Mouse (Mus musculus): ENCODE measurements around the gene Ccdc84.
"Not testable (repeated sequence)": the region's sequence is repeated elsewhere in the genome, so short reads cannot be mapped to it uniquely, and the experiment has no call there.

Gene Ccdc84

DNA sequence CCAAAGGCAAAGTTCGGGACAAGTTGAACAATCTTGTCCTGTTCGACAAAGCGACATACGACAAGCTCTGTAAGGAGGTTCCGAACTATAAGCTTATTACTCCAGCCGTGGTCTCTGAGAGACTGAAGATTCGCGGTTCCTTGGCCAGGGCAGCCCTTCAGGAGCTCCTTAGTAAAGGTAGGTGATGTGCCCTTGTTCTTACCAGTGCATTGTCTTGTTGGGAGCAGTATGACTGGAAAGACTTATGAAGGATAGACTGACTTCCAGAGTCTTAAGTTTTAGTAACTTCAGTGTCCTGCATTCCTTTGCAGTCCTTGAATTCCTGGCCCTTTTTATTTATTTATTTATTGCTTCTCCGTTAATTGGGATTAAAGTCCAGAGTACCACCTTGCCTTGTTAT, 9.7 kb downstream of the Ccdc84 start:
- not testable (repeated sequence) for DNase-seq (ENCODE audit: low spot score in 2 of 2)

DNA sequence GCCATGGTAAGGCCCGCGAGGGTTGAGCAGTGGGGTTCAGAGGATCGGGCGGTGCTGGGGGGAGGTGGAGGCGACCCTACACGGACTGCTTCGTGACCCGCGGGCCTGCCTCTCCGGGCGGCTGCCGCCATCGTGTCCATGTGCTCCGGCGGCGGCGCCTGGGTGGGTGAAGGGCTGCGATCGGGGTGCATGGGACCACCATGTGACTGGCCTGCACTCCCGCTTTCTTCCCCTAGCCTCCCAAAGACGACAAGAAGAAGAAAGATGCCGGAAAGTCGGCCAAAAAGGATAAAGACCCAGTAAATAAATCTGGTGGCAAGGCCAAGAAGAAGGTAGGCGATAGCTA, 10.6 kb downstream of the Ccdc84 start:
- no peak for DNase-seq (ENCODE audit: low spot score in 2 of 2)

DNA sequence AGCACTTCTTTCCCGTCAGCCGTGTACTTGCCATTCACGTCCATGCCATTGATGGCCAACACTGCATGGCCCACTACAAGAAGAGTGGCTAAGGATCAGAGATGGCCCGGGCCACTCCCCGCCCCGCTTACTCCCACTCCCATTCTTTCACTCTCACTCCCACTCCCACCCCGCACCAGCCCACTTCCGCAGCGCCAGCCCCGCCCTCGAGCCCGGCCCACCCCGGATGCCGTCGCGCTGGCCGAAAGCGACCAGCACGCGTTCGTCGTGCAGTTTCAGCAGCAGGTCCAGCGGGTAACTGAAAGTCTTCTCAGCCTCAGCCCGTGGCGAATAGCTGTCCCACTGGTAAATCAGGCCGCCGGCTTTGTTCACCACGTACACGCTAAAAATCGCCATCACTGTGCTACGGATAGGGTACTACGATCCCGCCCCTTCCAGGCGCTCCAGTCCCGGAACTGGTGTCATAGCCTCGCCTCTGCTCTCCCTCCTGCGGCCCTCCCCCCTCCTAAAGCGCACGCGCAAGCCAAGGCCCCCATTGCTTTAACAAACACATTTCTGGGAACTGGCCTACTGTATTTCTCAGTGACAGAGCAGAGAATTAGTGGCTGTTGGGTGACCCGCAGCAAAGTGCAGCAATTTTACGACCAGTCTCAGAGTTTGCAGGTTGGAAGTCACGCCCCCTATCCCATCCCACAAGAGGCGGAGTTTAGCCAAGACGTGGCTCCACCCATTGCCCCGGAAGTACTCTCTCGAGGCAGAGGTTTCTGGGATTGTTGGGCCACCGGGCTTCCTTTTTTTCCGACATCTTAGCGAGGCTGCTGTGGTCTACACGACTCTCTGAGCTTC, 11.2 kb downstream of the Ccdc84 start, which contains the start of the genes Rps25 and Trappc4:
Rps25 (plus strand) TSS at position 234 of the 846 bp plus-strand sequence.
Trappc4 (minus strand) TSS at position 695 of the 846 bp plus-strand sequence.
- DNase-seq (ENCODE audit: low spot score in 2 of 2), result peak; percentile 80 to 90

DNA sequence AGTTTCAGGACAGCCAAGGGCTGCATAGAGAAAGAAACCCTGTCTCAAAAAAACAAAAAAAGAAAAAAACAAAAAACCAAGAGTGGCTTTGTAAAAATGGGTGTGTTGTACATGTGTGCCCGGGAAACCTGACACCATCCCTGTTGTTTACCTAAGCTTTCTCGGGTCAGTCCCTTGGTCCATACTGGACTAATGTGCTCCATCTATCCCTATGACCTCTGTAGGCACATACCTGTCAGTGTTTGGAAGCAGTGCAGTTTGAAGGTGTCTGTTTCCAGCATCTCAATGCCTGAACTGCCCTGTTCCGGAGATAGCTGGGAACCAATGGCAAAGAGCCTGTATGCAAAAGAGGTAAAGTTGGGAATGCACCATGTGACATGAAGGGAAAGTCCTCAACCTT, 13.4 kb downstream of the Ccdc84 start:
- DNase-seq (ENCODE audit: low spot score in 2 of 2), result no peak

DNA sequence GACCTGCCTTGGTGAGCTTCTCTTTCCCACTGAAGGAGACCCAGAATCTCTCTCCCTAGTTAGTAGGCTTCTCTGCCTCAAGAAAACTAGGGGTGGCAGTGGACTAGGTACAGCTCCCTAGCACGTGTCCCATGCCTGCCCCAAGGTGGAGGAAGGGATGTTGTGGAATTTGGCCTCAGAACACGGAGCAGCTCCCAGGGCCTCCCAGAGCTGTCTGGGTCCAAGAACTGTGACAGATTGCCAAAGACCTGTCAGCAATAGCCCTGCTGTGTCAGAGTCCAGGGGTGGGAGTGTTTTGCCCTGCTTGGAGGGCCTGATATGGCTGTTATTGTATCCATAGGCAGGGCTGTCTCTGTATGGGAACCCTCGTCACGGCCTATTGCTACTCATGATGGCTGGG, 17.3 kb downstream of the Ccdc84 start:
- DNase-seq (ENCODE audit: low spot score in 2 of 2), result no peak

DNA sequence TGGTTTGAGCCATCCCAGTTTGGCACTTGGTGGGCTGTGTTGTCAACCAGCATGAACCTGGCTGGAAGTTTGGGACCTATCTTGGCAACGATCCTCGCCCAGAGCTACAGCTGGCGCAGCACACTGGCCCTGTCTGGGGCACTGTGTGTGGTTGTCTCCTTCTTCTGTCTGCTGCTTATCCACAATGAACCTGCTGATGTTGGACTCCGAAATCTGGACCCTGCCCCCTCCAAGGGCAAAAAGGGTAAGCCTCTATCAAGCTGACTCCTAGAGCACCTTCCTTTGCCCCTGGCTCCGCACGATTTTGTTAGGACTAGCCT, 18.6 kb downstream of the Ccdc84 start:
- DNase-seq (ENCODE audit: low spot score in 2 of 2), result no peak

DNA sequence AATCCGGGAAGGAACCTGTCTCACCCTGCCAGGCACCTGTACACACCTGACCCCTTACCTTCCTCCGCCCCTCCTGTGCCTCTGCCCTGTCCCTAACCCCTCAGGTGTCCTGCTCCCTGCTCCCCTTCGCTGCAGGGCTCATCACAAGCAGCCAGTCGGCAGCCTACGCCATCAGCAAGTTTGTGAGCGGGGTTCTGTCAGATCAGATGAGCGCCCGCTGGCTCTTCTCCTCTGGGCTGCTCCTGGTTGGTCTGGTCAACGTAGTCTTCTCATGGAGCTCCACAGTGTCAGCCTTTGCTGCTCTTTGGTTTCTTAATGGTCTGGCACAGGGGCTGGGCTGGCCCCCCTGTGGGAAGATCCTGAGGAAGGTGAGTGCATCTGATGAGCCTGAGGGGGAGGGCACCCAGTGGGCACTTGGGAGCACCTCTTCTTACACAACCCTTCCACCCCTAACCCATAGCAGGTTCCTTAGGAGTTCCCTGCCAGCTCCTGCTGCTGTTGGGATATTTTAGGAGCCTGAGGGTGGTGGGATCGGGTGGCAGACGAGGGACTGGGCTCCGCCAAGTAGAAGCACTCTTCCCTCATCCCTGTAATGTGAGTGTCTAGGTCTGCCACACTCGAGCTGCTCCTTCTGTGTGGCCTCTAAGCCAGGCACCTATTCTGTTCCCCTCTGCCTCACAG, 19.1 kb downstream of the Ccdc84 start:
- no peak for DNase-seq (ENCODE audit: low spot score in 2 of 2)

DNA sequence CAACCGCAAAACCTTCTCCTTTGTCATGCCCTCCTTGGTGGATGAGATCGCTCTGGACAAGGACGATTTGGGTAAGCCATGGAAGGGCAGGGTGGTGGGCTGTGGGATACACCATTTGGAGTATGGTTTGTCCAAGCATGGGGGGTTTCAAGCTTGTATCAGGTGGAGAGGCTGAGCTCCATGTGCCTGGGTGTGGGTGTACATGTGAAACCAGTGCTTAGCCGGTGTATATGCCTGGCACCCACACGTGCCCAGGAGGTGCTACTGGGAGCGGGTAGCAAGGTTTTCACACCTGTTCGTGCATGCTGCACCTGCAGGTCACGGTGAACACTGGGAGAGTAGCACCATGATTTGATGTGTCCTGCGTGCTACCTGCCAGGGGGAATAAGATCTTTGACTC, 19.8 kb downstream of the Ccdc84 start:
- DNase-seq (ENCODE audit: low spot score in 2 of 2), result no peak

DNA sequence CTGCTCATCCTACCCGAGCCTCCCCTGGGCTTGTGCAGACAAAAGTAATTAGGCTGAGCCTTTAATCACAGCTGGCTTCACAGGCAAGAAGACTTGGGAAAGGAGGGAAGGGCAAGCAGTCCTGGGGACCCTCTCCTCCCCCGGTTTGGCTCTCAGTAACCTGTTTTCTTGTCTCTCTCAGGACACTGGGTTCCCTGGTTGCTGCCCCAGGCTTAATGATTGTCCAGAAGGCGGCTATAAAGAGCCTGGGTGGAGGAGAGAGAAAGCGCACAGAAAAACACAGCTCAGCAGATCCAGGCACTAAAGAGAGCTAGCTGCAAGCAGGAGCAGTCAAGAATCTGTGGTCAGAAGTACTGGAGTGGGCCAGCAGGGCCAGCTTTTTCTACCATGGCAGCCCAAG, 20.3 kb downstream of the Ccdc84 start:
- no peak for DNase-seq (ENCODE audit: low spot score in 2 of 2)

DNA sequence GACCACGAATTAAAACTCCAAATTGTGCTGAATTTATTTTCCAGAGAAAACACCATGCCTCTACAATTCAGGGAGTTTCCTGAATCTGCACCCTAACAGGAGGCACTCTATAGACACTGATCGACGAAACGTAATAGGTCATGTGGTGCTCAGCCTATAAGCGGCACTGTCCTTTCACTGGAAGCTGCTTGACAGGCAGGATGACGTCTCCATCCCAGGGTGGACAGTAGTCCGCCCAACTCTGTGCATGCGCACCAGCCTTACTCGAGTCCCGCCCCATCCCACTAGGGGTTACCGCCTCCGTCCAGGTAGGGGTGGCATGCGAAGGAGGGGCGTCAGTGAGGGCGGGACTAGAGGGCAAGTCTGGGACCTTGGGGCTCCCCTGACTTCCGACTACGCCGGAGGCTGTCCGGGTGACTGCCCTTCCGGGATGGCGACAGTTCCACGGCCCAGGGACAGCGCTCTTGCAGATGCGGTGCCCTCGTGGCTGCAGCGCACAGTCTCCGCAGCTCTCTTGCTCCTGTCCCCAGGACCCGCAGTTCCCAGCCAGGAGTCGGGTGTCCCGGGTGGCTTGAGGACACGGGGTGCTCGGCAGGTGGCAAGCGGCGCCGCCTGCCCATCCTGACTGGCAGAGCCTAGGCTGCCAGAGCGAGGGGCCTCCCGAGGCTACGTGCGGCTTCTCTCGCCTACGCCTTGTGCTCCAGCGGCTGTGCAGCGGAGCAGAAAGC, 21.5 kb downstream of the Ccdc84 start, which contains the start of gene Slc37a4:
Slc37a4 (plus strand) TSS at position 169 of the 728 bp plus-strand sequence.
- DNase-seq (ENCODE audit: low spot score in 2 of 2), result peak; percentile 87 to 88

DNA sequence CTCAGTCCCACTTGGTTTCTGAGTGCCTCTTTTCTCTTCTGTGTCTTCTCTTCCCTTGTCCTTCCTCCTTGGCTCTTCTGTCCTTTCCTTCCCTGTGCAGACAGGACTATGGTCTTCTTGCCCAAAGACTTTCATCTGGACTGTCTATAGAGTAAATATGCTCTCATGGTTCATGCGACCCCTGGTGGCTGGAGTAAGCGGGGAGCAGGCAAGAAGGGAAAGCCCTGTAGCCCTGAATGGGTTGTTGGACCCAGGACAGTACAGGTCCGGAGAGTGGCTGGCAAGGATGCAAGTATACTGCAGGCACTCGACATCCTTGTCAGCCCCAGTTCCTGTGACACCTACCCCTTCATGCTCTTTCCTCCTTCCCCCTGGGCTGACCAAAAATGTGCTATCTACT, 26.9 kb downstream of the Ccdc84 start:
- peak; percentile 55 to 74 for DNase-seq (ENCODE audit: low spot score in 2 of 2)

DNA sequence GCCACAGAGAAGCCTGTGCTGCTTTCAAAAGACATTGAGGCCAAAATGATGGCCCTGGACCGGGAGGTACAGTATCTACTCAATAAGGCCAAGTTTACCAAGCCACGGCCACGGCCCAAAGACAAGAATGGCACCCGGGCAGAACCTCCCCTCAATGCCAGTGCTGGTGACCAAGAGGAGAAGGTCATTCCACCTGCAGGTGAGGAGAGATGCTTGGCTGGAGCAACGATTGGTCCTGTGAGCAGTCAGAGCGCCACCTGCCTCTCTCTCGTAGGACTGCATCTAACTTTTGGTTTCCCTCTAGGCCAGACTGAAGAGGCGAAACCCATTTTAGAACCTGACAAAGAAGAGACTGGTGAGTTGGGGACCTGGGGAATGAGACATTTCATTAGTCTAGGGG, 29.1 kb downstream of the Ccdc84 start:
- peak in 1 of 2 experiments; percentile 55 for DNase-seq (ENCODE audit: low spot score in 2 of 2)

DNA sequence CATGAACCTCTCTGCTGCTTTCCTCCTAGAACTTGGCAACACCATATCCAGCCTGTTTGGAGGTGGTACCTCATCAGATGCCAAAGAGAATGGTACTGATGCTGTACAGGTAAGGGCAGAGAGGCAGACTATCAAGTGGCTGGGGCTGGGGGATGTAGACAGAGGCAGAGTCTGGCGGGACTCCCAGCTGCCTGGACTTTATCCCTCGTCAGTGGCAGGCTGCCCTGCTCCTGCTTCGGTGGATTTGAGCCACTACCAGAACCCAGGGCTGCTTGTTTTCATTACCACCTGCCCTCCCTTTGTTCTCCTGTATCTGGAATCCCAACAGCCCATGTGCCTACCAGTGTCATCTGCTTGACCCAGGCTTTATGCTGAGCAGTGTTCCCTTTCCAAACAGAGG, 31.1 kb downstream of the Ccdc84 start:
- DNase-seq (ENCODE audit: low spot score in 2 of 2), result no peak

DNA sequence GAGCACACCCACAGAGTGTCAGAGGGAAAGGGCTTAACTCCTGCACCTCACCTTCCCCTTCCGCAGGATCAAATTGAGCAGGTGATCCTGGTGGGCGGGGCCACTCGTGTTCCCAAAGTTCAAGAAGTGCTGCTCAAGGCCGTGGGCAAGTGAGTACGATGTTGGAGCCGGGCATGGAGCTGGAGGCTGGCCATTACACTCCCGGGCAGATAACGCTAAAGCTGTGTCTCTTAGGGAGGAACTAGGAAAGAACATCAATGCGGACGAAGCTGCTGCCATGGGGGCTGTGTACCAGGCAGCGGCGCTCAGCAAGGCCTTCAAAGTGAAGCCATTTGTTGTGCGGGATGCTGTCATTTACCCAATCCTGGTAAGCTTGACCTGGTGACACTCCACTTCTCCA, 33.8 kb downstream of the Ccdc84 start:
- no peak for DNase-seq (ENCODE audit: low spot score in 2 of 2)

DNA sequence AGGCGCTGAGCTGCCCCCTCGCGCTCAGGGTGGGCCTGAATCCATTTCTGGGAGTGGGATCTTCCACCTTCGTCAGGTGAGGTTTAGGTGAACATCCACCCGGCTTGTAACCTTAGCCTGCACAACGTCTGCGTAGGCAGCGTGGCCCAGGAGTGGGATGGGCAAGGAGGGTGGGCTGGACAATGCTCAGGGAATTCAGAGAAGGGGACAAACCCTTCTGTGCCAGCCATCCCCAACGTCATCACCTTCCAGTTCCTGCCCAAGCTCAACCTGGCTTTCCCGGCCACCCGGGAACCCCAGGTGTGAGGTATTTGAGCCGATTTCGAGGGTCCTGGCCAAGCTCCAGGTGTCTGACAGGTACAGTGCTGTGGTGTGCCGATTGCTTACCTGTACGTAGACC, 38.5 kb downstream of the Ccdc84 start:
- DNase-seq (ENCODE audit: low spot score in 2 of 2), result no peak

DNA sequence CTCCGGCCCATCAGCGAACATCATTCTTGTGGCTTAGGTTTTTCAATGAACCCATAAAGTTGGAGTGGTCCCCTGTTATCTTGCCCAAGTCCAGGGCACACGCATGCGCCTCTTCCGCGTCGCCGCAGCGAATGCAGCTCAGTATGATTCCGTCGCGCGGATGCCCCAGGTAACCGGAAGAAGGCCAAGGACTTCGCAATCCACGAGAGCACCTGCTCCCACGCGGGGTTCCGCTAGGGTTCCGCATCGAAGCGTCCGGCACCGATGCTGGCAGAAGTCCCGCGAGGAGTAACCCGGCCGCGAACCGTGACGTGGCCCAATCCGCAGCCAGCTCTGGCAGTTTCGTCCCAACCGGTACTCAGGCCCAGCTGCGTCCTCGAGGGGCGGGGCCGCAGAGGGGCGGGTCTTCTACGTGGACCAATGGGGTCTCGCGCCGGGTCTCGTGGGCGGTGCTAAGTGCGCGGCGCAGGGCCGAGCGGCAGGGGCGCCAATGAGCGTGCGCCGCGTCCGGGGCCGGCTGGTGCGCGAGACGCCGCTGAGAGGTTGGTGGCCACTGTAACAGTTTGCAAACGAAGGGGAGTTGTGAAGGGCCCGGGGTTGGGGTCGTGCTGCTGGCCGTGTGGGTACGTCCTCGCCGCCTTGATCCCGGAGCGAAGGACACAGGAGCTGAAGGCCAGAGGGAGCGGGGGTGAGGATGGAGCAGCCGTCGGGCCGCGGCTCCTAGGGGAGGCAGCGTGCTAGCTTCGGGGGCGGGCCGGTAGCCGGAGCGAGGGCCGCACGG, 39.1 kb downstream of the Ccdc84 start, which contains the start of gene Hyou1:
Hyou1 (plus strand) TSS at position 437 of the 781 bp plus-strand sequence.
- DNase-seq (ENCODE audit: low spot score in 2 of 2), result peak; percentile 99 to 100

DNA sequence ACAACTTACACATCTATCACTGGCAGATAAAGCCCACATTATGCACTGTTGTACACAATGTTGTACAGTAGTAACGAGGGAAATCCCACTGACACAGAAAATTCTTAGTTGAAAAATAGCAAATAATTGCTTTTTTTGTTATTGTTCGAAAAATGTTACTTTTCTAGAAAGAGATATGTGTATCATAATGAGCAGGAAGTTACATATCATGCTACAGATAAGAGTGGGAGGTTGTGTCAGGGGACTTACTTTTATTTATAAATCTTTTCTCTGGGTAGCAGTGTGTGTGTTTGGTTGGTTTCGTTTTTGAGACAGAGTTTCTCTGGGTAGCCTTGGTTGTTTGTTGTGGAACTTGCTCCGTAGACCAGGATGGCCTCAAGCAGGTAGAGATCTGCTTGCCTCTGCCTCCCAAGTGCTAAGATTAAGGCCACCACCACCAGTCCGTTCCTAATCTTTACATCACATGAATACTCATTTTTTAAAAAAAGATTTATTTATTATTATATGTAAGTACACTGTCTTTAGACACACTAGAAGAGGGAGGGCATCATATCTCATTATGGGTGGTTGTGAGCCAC, 40.1 kb downstream of the Ccdc84 start:
- no peak for DNase-seq (ENCODE audit: low spot score in 2 of 2)

DNA sequence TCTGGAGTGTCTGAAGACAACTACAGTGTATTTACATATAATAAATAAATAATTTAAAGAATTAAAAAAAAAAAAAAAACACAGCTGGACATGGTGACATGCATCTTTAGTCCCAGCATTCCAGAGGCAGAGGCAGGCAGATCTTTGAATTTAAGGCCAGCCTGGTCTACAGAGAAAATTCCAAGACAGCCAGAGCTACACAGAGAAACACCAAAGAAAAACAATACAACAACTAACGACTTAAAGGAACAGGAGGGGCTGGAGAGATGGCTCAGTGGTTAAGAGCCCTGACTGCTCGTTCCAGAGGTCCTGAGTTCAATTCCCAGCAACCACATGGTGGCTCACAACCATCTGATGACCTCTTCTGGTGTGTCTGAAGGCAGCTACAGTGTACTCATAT, 41.0 kb downstream of the Ccdc84 start:
- not testable (repeated sequence) for DNase-seq (ENCODE audit: low spot score in 2 of 2)

DNA sequence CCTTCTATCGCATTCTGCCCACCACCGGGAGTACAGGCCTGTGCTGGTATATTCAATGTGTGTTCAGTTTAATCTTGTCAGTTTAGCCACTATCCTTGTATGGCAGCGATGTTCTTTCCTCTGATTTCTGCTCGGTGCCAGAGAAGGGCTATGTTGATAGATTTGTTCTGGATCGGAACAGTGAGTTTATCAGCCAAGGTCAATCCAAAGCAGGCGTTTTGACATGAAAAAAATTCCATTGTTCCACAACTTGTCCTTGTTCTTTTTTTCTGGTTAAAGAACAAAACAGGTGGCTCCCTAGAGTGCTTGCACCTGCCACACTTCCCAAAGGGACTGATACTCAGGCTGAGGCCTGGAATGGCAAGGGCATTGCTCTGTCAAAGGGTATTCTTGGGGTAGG, 42.2 kb downstream of the Ccdc84 start:
- no peak for DNase-seq (ENCODE audit: low spot score in 2 of 2)

DNA sequence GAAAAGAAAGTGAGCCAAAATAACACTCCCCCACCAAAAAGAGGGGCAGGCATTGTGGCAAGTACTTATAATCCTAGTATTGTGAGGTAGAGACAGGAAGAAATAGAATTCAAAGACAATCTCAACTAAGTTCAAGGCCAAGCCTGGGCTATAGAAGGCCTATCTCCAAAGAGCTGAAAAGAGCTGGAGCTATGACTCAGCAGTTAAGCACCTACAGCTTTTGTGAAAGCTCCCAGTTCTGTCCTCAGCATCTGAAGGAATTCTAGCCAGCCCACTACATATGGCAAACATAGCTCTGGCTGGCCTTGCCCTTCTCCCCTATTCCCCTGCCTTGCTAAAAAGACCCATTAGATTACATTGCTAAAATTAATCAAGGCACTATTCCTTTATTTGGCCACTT, 45.0 kb downstream of the Ccdc84 start:
- DNase-seq (ENCODE audit: low spot score in 2 of 2), result no peak

DNA sequence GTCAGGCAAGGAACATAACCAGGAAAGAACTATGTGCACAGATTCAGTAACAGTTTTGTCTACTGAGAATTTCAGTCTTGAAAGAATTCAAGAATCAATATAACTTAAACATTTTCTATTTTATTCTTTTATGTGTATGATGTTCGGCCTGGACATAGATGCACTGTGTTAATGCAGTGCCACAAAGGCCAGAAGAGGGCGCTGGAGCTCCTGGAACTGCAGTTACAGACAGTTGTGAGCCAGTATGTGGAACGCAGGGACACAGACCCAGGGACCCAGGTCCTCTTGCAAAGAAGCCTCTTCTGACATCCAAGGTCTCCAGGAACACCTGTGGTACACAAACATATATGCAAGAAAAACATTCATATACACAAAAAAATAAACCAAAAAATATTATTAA, 53.9 kb downstream of the Ccdc84 start:
- peak in 1 of 2 experiments; percentile 33 for DNase-seq (ENCODE audit: low spot score in 2 of 2)
